Mouse (Mus musculus) bone marrow, adult 2 months (tissue): ENCODE results near the gene Mtln. TPM values are rescaled to one million over a fixed set of nuclear protein-coding genes. Genes with fewer than 3 reads are reported as not detected.

Experiments
- H3K27ac ChIP-seq: fragments of 200-500 bp; 2 replicates; pipeline ENCODE4 v1.5.1; 2012; ENCODE audit warnings: low read depth, mild to moderate bottlenecking, control low read depth, inconsistent platforms, low read length; ENCODE audit not compliant: control insufficient read depth, poor library complexity, insufficient read depth
- H3K4me1 ChIP-seq: fragments of 200-500 bp; 2 replicates; pipeline ENCODE4 v1.6.1; 2011; ENCODE audit warnings: low read length; ENCODE audit not compliant: control insufficient read depth, insufficient read depth
- H3K4me3 ChIP-seq: fragments of 200-500 bp; replicated peaks from 2 replicates; pipeline ENCODE3; 2011; ENCODE audit warnings: mild to moderate bottlenecking, low read depth, low read length, control low read depth; ENCODE audit not compliant: control insufficient read depth
- CTCF ChIP-seq: fragments of 200-500 bp; IDR thresholded peaks from 2 replicates; pipeline ENCODE4 v1.5.1; 2011; ENCODE audit warnings: low read length, control low read depth; ENCODE audit not compliant: control insufficient read depth, insufficient read depth
- POLR2A ChIP-seq: fragments of 200-500 bp; IDR thresholded peaks from 2 replicates; pipeline ENCODE4 v1.6.1; 2011; ENCODE audit warnings: low read depth, mild to moderate bottlenecking, control low read depth, low read length, borderline replicate concordance; ENCODE audit not compliant: control insufficient read depth
- WGBS: fragments of 180-500 bp; shearing (Covaris S2); methylation state at CpG from one replicate; pipeline ENCODE4 v1.1.7; 2018; 5-methylcytosine and 5-hydroxymethylcytosine counted together
- polyA plus RNA-seq: library from polyadenylated mRNA; stranded (reverse); fragments of >200 nt; gene quantifications from 2 replicates; pipeline ENCODE4 v1.2.4, GENCODE M21; 2011; ENCODE audit warnings: low replicate concordance; ENCODE audit not compliant: missing spikeins, insufficient read depth, insufficient read length

Mtln gene
- polyA plus RNA-seq, 1 experiment = 7.7 TPM

DNA sequence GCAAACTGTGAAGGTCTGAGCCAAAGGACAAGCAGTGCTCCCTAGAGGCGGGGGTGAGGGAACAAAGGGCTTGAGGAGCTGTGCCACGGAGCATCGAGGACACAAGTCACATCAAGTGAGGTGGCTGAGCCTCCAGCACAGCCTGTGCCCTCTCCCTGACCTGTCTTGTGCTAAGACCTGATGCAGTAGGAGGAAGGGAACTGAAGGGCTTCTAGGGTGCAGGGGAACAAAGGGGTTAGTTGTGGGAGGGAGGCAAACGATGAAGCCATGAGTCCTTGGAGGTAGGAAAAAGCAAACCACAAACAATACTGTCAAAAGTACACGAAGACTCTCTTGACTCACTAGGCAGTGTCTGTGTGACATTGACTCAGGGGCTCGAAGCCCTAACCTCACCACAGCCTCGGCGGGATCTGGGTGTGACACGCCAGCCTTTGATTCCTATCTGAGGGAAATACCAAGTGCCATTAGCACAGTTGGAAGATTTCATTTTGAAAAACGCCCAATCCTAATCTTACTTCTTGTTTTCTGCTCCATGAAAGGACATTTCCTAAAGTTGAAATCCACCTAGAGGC, 31.8 kb downstream of the Mtln start:
- Histone ChIP-seq H3K27ac (no peak overlapping the region), H3K4me3 (no peak overlapping the region), H3K4me1 (peaks cover 6% of the 10 kb centered on the region)
- no peak for TF ChIP-seq CTCF
- TF ChIP-seq POLR2A = no peak
- 48% methylated on average over 10 of the region's 10 CpGs for WGBS

DNA sequence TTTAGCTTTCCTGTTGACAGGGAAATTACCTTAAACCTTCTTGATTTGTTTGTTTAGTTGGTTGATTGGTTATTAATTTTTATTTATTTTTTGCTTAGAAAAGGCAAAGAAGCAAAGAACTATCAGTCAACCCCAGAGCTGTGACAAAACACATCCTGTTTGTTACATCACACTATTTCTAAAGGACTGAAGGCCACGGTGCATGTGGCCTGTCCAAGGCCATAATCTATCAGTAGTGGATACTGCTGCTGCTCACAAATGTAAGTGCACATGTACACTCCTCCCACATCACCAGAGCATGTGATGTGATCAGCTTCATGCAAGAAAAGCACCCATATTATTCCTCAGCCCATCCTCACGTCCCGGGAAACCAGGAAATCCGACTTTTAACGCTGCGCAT, 32.3 kb downstream of the Mtln start:
- WGBS = 75% methylated on average over 6 of the region's 6 CpGs
- Histone ChIP-seq H3K4me1 (peaks cover 6% of the 10 kb centered on the region), H3K27ac (no peak overlapping the region), H3K4me3 (no peak overlapping the region)
- no peak for TF ChIP-seq POLR2A
- no peak for TF ChIP-seq CTCF

DNA sequence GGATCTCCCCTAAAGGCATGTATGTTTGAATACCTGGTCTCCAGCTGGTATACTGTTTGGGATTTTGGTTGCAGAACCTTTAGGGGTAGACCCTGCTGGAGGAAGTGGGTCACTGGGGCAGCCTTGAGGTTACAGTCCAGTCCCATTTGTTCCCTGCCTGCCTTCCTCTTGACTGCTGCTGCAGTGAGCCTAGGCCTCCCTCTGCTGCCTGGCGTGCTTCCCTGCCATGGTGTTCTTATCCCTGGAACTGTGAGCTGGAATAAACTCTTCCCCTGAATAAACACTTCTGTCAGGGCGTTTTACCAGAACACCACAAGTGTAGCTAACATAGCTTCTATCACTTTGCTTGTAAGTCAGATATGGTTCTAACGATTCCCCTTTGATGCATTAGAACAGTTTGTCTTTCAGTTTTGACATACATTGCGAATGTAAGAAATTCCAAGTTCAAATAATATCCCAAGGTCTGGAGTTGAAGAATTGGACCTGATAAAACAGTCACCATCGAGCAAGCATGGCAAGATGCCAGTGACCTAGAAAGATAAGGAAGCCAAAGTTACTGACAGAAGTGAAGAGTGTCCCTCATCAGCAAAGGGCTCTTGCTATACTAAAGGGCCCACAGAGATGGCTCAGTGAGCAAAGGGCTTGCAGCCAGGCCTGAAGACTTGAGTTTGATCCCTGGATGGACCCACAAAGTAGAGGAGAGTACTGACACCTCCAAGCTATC, 33.0 kb downstream of the Mtln start:
- TF ChIP-seq CTCF (no peak), POLR2A (no peak)
- Histone ChIP-seq H3K4me1 (peaks cover 6% of the 10 kb centered on the region), H3K4me3 (no peak overlapping the region), H3K27ac (no peak overlapping the region)
- 78% methylated on average over 5 of the region's 5 CpGs for WGBS

DNA sequence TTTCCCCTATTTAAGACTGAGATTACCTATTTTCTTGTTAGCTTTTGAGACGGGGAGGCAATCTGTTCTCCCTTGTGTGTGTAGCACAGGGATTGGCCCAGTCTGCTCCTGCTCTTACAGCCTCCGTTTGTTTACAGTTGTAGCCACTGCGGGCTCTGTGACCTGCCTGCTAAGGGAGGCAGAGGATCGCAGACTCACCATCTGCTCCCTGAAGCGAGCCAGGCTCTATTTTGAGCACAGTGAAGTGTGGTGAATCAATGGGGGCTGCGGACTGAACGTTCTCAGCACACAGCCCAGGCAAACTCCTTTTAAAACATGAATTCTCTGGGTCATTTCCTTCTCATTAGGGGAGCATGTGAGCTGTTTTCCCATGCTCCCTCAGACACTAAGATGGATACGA, 35.1 kb downstream of the Mtln start:
- WGBS = 72% methylated on average over 8 of the region's 8 CpGs
- Histone ChIP-seq H3K27ac (no peak overlapping the region), H3K4me3 (no peak overlapping the region), H3K4me1 (peaks cover 6% of the 10 kb centered on the region)
- TF ChIP-seq CTCF (no peak), POLR2A (no peak)

DNA sequence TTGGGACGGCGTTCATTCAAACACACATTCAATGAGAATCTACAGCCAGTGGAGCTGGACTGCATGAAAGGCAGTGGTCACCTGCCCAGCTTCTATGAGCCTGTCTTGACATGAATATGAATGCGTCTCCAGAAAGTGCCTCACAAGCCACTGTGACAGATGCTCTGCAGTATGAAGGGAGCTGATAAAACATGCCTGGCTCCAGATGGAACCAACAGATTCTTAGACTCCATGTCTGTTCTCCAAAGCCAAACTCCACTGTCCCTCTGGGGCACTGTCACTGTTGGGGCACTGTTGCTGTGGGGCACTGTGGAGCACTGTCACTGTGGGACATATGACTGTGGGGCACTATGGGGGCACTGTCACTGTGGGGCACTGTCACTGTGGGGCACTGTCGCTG, 38.2 kb downstream of the Mtln start:
- no peak for TF ChIP-seq CTCF
- no peak for TF ChIP-seq POLR2A
- 89% methylated on average over 4 of the region's 4 CpGs for WGBS
- no peak overlapping the region for H3K4me3 ChIP-seq
- H3K27ac ChIP-seq = no peak overlapping the region
- no peaks in the 10 kb centered on the region; the same call in none of the 2 replicates for H3K4me1 ChIP-seq

DNA sequence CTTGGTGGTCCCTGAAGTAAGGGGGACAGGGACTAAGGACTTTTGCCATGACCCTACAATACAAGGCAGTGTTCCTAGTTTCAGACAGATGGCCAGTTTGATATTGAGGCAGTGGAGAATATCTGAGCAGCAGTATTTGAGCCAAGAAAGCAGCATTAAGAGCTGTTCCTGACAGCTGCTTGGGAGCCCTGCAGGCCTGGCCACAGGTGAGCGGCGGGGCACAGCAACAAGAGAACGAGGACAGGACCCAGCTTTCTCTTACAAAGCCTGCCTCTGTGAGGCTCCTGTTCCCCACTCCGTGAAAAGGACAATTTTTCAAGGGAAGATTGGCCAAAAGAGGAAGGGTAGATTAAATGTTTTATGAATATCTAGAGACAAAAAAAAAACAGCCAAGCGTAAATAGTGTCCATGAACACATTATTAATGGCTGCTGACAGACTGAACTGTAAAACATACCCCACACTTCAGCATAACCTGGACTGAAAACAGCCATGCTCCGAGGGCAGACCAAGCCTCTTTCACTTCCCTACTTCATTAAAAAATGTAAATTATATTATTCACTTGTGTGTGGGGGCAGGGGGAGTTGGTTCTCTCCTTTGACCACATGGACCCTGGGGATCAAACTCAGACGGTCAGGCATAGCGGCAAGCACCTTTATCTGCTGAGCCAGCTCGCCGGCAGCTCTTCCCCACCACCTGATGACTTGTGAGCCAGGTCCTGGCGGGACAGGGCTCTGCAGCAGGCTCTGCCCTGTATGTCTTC, 40.3 kb downstream of the Mtln start:
- no peak overlapping the region for H3K4me3 ChIP-seq
- TF ChIP-seq POLR2A = no peak
- no peak for TF ChIP-seq CTCF
- no peak overlapping the region for H3K27ac ChIP-seq
- WGBS = 75% methylated on average over 11 of the region's 11 CpGs
- no peaks in the 10 kb centered on the region; the same call in none of the 2 replicates for H3K4me1 ChIP-seq

DNA sequence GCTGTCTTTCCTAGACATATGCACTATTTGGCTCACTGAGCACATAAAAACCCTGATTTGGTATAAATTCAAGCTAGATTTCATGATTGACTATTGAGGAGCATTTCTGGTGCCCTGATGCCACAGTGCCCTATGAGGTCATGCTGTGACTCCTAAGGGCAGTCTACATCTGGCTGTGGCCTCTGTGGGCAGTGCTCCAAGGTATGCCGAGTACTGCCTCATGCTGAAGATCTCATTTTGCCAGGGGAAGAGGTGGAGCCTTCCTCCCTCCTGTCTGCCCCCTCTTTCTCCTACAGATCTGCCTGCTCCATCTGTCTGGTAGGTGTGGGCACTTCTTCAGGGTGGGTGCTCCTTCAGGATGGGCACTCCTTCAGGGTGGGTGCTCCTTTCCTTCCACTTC, 42.9 kb downstream of the Mtln start:
- Histone ChIP-seq H3K4me3 (no peak overlapping the region), H3K27ac (no peak overlapping the region), H3K4me1 (no peaks in the 10 kb centered on the region; the same call in none of the 2 replicates)
- WGBS = 27% methylated on average over 1 of the region's 1 CpGs
- TF ChIP-seq POLR2A = no peak
- TF ChIP-seq CTCF = no peak

DNA sequence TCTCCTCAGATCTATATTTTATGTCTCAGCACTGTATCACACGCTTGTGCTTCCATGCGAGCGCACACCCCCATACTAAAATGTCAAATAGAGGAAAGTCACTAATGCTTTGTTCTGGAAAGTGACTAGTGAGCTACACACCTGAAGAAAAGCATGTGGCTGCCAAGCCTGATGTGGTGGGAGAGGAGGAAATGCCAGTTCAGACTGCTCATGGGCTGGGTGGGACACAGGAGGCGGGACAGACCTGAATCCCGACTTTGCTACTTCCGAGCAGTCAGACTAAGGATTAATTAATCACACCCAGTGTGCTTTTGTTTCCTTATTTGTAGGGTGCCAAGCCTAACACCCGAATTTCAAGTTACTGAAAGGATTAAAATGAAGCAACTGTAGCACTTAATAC, 44.0 kb downstream of the Mtln start:
- TF ChIP-seq POLR2A = no peak
- no peak for TF ChIP-seq CTCF
- no peaks in the 10 kb centered on the region; the same call in none of the 2 replicates for H3K4me1 ChIP-seq
- 74% methylated on average over 7 of the region's 7 CpGs for WGBS
- no peak overlapping the region for H3K4me3 ChIP-seq
- H3K27ac ChIP-seq = no peak overlapping the region
